9 mouse cellular contexts compared by ENCODE assay signal in the genomic region with DNA sequence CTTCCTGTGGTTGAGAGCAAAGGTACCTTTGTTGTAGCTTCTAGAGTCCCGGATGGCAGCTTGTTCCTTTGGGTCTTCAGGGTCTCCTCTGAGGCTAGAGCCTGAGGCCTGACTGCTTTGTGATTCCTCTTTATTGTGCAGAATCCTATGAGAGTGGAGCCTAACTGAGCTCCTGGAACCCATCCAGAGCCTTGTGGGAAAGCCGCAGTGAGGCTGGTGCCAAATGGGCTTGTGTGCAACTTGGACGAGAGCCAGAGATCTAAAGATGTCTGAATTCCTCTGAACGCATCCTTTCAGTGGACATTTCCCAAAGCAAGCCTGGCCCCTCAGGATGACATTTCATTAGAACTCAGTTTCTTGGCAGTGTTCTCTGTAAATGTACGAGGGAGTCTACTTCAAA.
DNase-seq lines count a peak whose midpoint lies in the region; ATAC-seq and TF ChIP-seq lines count a peak whose summit lies in the region.
"Had no signal": no experiment of that assay in that cellular context is flagged by ENCODE, and none has a peak within 500 bp of the region (broad histone marks: within the 10 kb centered on the region; RNA-seq: fewer than 3 reads in every experiment).

No protein-coding gene starts in this region.

- H3K9ac ChIP-seq in hindbrain, embryonic 13.5 days = no peak overlapping the region
- no peak overlapping the region for H3K9ac ChIP-seq in hindbrain, embryonic 11.5 days (ENCODE audit: low read depth, low read length)
- no peak overlapping the region for H3K9ac ChIP-seq in hindbrain, embryonic 16.5 days (ENCODE audit: low read depth, low read length)
- no peak overlapping the region for H3K9ac ChIP-seq in liver, postnatal 0 days (replicated peaks)
- H3K9ac ChIP-seq in stomach, postnatal 0 days (ENCODE audit: low read length) = no peak overlapping the region

- peak; percentile 74 for ATAC-seq in hindbrain, embryonic 13.5 days (ENCODE audit: low FRiP score)
- ATAC-seq in hindbrain, embryonic 11.5 days (ENCODE audit: low FRiP score) = no peak
- ATAC-seq in hindbrain, embryonic 16.5 days = peak; percentile 85
- ATAC-seq in liver, postnatal 0 days = no peak
- ATAC-seq in stomach, postnatal 0 days (ENCODE audit: low FRiP score, low TSS enrichment) = no peak
- ATAC-seq in erythroid progenitor cell, adult 5-6 weeks (replicated peaks; ENCODE audit: low FRiP score, poor library complexity, severe bottlenecking) = no peak

- no peak for TF ChIP-seq CTCF in liver, postnatal 0 days (IDR thresholded peaks at IDR 0.05; ENCODE audit: low read depth)
- no peak for TF ChIP-seq CTCF in stomach, postnatal 0 days (IDR thresholded peaks at IDR 0.05; ENCODE audit: low read depth)

- no peak overlapping the region for H3K4me2 ChIP-seq in hindbrain, embryonic 13.5 days
- H3K4me2 ChIP-seq in hindbrain, embryonic 11.5 days (replicated peaks; ENCODE audit: low read depth, low read length) = no peak overlapping the region
- no peak overlapping the region; the same call in 1 of the 2 replicates for H3K4me2 ChIP-seq in hindbrain, embryonic 16.5 days (ENCODE audit: low read length)
- no peak overlapping the region for H3K4me2 ChIP-seq in liver, postnatal 0 days (ENCODE audit: low read depth, low read length)
- no peak overlapping the region for H3K4me2 ChIP-seq in stomach, postnatal 0 days (replicated peaks; ENCODE audit: low read depth)

- TF ChIP-seq EP300 in liver, postnatal 0 days (IDR thresholded peaks at IDR 0.05; ENCODE audit: low read depth) = no peak
- TF ChIP-seq EP300 in stomach, postnatal 0 days (optimal IDR thresholded peaks at IDR 0.05) = no peak

- H3K27me3 ChIP-seq in hindbrain, embryonic 13.5 days = no peaks in the 10 kb centered on the region
- H3K27me3 ChIP-seq in hindbrain, embryonic 11.5 days (ENCODE audit: control insufficient read depth, insufficient read depth, low read length) = no peaks in the 10 kb centered on the region
- H3K27me3 ChIP-seq in hindbrain, embryonic 16.5 days (replicated peaks; ENCODE audit: control insufficient read depth, insufficient read depth, low read length) = no peaks in the 10 kb centered on the region
- H3K27me3 ChIP-seq in liver, postnatal 0 days (ENCODE audit: insufficient read depth, low read length) = no peaks in the 10 kb centered on the region
- no peaks in the 10 kb centered on the region for H3K27me3 ChIP-seq in stomach, postnatal 0 days (ENCODE audit: control insufficient read depth, insufficient read depth, low read length)

- no peak for DNase-seq in hindbrain, embryonic 11.5 days (ENCODE audit: low spot score)
- DNase-seq in NIH3T3 (ENCODE audit: low read depth) = peak; percentile 82
- peak; percentile 90 to 91 for DNase-seq in cerebellum, postnatal 14 days
- DNase-seq in liver, postnatal 0 days = peak; percentile 44
- DNase-seq in stomach, postnatal 0 days (ENCODE audit: low spot score) = peak; percentile 28

- peak overlapping the region; percentile 49; the same call in 1 of the 2 replicates for H3K27ac ChIP-seq in hindbrain, embryonic 13.5 days
- H3K27ac ChIP-seq in hindbrain, embryonic 11.5 days (ENCODE audit: low read depth, low read length) = no peak overlapping the region
- H3K27ac ChIP-seq in hindbrain, embryonic 16.5 days (ENCODE audit: low read depth, low read length) = no peak overlapping the region
- peak overlapping the region; percentile 64 for H3K27ac ChIP-seq in liver, postnatal 0 days (ENCODE audit: low read depth)
- H3K27ac ChIP-seq in stomach, postnatal 0 days (replicated peaks) = no peak overlapping the region

- H3K36me3 ChIP-seq in hindbrain, embryonic 13.5 days = no peaks in the 10 kb centered on the region
- no peaks in the 10 kb centered on the region for H3K36me3 ChIP-seq in hindbrain, embryonic 11.5 days (ENCODE audit: control insufficient read depth, insufficient read depth, low read length)
- H3K36me3 ChIP-seq in hindbrain, embryonic 16.5 days (ENCODE audit: control insufficient read depth, insufficient read depth, low read length) = no peaks in the 10 kb centered on the region
- H3K36me3 ChIP-seq in liver, postnatal 0 days (replicated peaks; ENCODE audit: insufficient read depth, low read length) = no peaks in the 10 kb centered on the region
- no peaks in the 10 kb centered on the region for H3K36me3 ChIP-seq in stomach, postnatal 0 days (ENCODE audit: control insufficient read depth, insufficient read depth, low read length)

- no peak overlapping the region for H3K4me3 ChIP-seq in hindbrain, embryonic 13.5 days
- H3K4me3 ChIP-seq in hindbrain, embryonic 11.5 days (ENCODE audit: low read depth, low read length) = no peak overlapping the region
- no peak overlapping the region for H3K4me3 ChIP-seq in hindbrain, embryonic 16.5 days (ENCODE audit: low read length)
- no peak overlapping the region for H3K4me3 ChIP-seq in liver, postnatal 0 days (ENCODE audit: low read depth, low read length)
- no peak overlapping the region for H3K4me3 ChIP-seq in stomach, postnatal 0 days (ENCODE audit: low read depth, low read length)
- H3K4me3 ChIP-seq: myocyte had no signal

- no peaks in the 10 kb centered on the region for H3K9me3 ChIP-seq in hindbrain, embryonic 13.5 days
- no peaks in the 10 kb centered on the region for H3K9me3 ChIP-seq in hindbrain, embryonic 11.5 days (ENCODE audit: control insufficient read depth, low read length)
- H3K9me3 ChIP-seq in hindbrain, embryonic 16.5 days (ENCODE audit: control insufficient read depth, low read length) = no peaks in the 10 kb centered on the region
- H3K9me3 ChIP-seq in liver, postnatal 0 days (ENCODE audit: low read length) = no peaks in the 10 kb centered on the region
- H3K9me3 ChIP-seq in stomach, postnatal 0 days (ENCODE audit: control insufficient read depth, low read length) = no peaks in the 10 kb centered on the region

- peaks cover 9% of the 10 kb centered on the region for H3K4me1 ChIP-seq in hindbrain, embryonic 13.5 days (replicated peaks)
- no peaks in the 10 kb centered on the region for H3K4me1 ChIP-seq in hindbrain, embryonic 11.5 days (replicated peaks; ENCODE audit: control insufficient read depth, insufficient read depth, low read length)
- peaks cover 6% of the 10 kb centered on the region for H3K4me1 ChIP-seq in hindbrain, embryonic 16.5 days (ENCODE audit: control insufficient read depth, insufficient read depth, low read depth, low read length)
- H3K4me1 ChIP-seq in liver, postnatal 0 days (ENCODE audit: insufficient read depth) = no peaks in the 10 kb centered on the region
- H3K4me1 ChIP-seq in stomach, postnatal 0 days (replicated peaks; ENCODE audit: control insufficient read depth, insufficient read depth) = no peaks in the 10 kb centered on the region

- 41% methylated on average over 5 of the region's 5 CpGs for WGBS in hindbrain, embryonic 13.5 days
- 83% methylated on average over 5 of the region's 5 CpGs for WGBS in hindbrain, embryonic 11.5 days
- 36% methylated on average over 5 of the region's 5 CpGs for WGBS in hindbrain, embryonic 16.5 days
- WGBS in liver, postnatal 0 days (ENCODE audit: insufficient replicate concordance) = 60% methylated on average over 5 of the region's 5 CpGs
- 23% methylated on average over 5 of the region's 5 CpGs for WGBS in stomach, postnatal 0 days

Comparison
In these comparisons a context has a peak if more than half of its experiments do, and no peak if none do; other contexts are left out.
1. ATAC-seq: peak in hindbrain, embryonic 13.5 days (single experiment) and hindbrain, embryonic 16.5 days (single experiment); none in hindbrain, embryonic 11.5 days (single experiment), liver, postnatal 0 days (single experiment), stomach, postnatal 0 days (single experiment) and erythroid progenitor cell, adult 5-6 weeks (single experiment).
2. H3K27ac ChIP-seq: peak in hindbrain, embryonic 13.5 days (single experiment) and liver, postnatal 0 days (single experiment); none in hindbrain, embryonic 11.5 days (single experiment), hindbrain, embryonic 16.5 days (single experiment) and stomach, postnatal 0 days (single experiment).